8 mouse cellular contexts compared by ENCODE assay signal in genomic region chr10:93818661-93819060, GRCm38 (mm10). TPM values are rescaled to one million over a fixed set of nuclear protein-coding genes. Genes with fewer than 3 reads are reported as not detected.
DNase-seq lines count a peak whose midpoint lies in the region; ATAC-seq and TF ChIP-seq lines count a peak whose summit lies in the region.
"Had no signal": no experiment of that assay in that cellular context is flagged by ENCODE, and none has a peak within 500 bp of the region (broad histone marks: within the 10 kb centered on the region; RNA-seq: fewer than 3 reads in every experiment).

No protein-coding gene starts in this region.

- H3K9me3 ChIP-seq in embryonic facial prominence, embryonic 11.5 days (replicated peaks; ENCODE audit: control insufficient read depth, low read length) = no peaks in the 10 kb centered on the region
- H3K9me3 ChIP-seq in limb, embryonic 14.5 days (ENCODE audit: control insufficient read depth, low read length) = no peaks in the 10 kb centered on the region
- H3K9me3 ChIP-seq: heart, embryonic 13.5 days had no signal

- no peaks in the 10 kb centered on the region for H3K36me3 ChIP-seq in C2C12 (ENCODE audit: control insufficient read depth, insufficient read depth)
- no peaks in the 10 kb centered on the region for H3K36me3 ChIP-seq in embryonic facial prominence, embryonic 11.5 days (replicated peaks; ENCODE audit: control insufficient read depth, insufficient read depth, low read depth, low read length)
- H3K36me3 ChIP-seq in limb, embryonic 14.5 days (ENCODE audit: control insufficient read depth, insufficient read depth, low read length) = no peaks in the 10 kb centered on the region
- H3K36me3 ChIP-seq: heart, embryonic 13.5 days had no signal

- H3K4me3 ChIP-seq in C2C12 (ENCODE audit: insufficient read depth, poor library complexity, severe bottlenecking) = no peak overlapping the region
- no peak overlapping the region for H3K4me3 ChIP-seq in embryonic facial prominence, embryonic 11.5 days (ENCODE audit: low read depth, low read length)
- no peak overlapping the region for H3K4me3 ChIP-seq in limb, embryonic 14.5 days (replicated peaks; ENCODE audit: low read length)
- H3K4me3 ChIP-seq: heart, embryonic 13.5 days had no signal

- 30% methylated on average over 7 of the region's 7 CpGs for WGBS in embryonic facial prominence, embryonic 11.5 days
- 24% methylated on average over 7 of the region's 7 CpGs for WGBS in limb, embryonic 14.5 days

- TF ChIP-seq POLR2A in limb, embryonic 14.5 days (IDR thresholded peaks at IDR 0.05; ENCODE audit: borderline replicate concordance, extremely low read depth, insufficient read depth, insufficient read length) = no peak

- H3K4me1 ChIP-seq in embryonic facial prominence, embryonic 11.5 days (ENCODE audit: control insufficient read depth, insufficient read depth, low read length) = no peaks in the 10 kb centered on the region
- H3K4me1 ChIP-seq in limb, embryonic 14.5 days (ENCODE audit: control insufficient read depth, insufficient read depth, low read length) = no peaks in the 10 kb centered on the region
- H3K4me1 ChIP-seq: heart, embryonic 13.5 days had no signal

- H3K79me2 ChIP-seq in C2C12 (ENCODE audit: control insufficient read depth, insufficient read depth) = no peaks in the 10 kb centered on the region

- no peaks in the 10 kb centered on the region for H3K79me3 ChIP-seq in C2C12 (ENCODE audit: low read depth)

- H3K4me2 ChIP-seq in embryonic facial prominence, embryonic 11.5 days (ENCODE audit: low read depth, low read length) = no peak overlapping the region
- H3K4me2 ChIP-seq in limb, embryonic 14.5 days (replicated peaks; ENCODE audit: low read depth, low read length, severe bottlenecking) = no peak overlapping the region
- H3K4me2 ChIP-seq: heart, embryonic 13.5 days had no signal

- no peak overlapping the region for H3K9ac ChIP-seq in embryonic facial prominence, embryonic 11.5 days (replicated peaks; ENCODE audit: low read length)
- no peak overlapping the region for H3K9ac ChIP-seq in limb, embryonic 14.5 days (ENCODE audit: low read depth, low read length, severe bottlenecking)
- H3K9ac ChIP-seq: heart, embryonic 13.5 days had no signal

- no peaks in the 10 kb centered on the region for H3K27me3 ChIP-seq in C2C12 (ENCODE audit: control insufficient read depth, insufficient read depth, insufficient read length)
- H3K27me3 ChIP-seq in embryonic facial prominence, embryonic 11.5 days (ENCODE audit: control insufficient read depth, insufficient read depth, low read length) = no peaks in the 10 kb centered on the region
- H3K27me3 ChIP-seq in limb, embryonic 14.5 days (ENCODE audit: control insufficient read depth, insufficient read depth, low read length) = no peaks in the 10 kb centered on the region

- no peak for ATAC-seq in embryonic facial prominence, embryonic 11.5 days (replicated peaks; ENCODE audit: insufficient number of reproducible peaks, low FRiP score, low TSS enrichment, low read depth)
- no peak for ATAC-seq in limb, embryonic 14.5 days (ENCODE audit: low FRiP score, low read depth)

- DNase-seq in 3134 (ENCODE audit: extremely low read depth, insufficient read length, low spot score) = peak; percentile 43
- DNase-seq in adrenal gland, postnatal 36 days = peak; percentile 46 to 75
- DNase-seq in embryonic facial prominence, embryonic 11.5 days (ENCODE audit: low spot score) = peak; percentile 84
- DNase-seq in kidney, adult 8-10 months = peak; percentile 49 to 78
- DNase-seq in limb, embryonic 14.5 days (ENCODE audit: low spot score) = peak; percentile 70
- peak; percentile 92 for DNase-seq in retina, embryonic 14.5 days (ENCODE audit: low spot score)

- peak; percentile 30 for TF ChIP-seq CTCF in C2C12 (IDR thresholded peaks at IDR 0.05; ENCODE audit: control insufficient read depth, insufficient read depth, insufficient read length)

- H3K27ac ChIP-seq in embryonic facial prominence, embryonic 11.5 days (replicated peaks; ENCODE audit: low read depth, low read length) = no peak overlapping the region
- no peak overlapping the region for H3K27ac ChIP-seq in limb, embryonic 14.5 days (replicated peaks; ENCODE audit: low read depth, low read length)
- H3K27ac ChIP-seq: heart, embryonic 13.5 days had no signal

- H3ac ChIP-seq in C2C12 (ENCODE audit: control insufficient read depth, insufficient read length, low read depth) = no peak overlapping the region

TF ChIP-seq in C2C12, 6 proteins besides CTCF, POLR2A, EP300 and RAD21:
- TF ChIP-seq MAX (IDR thresholded peaks at IDR 0.05) (no peak), FOSL1 (IDR thresholded peaks at IDR 0.05; ENCODE audit: insufficient read depth, low read length, poor library complexity, severe bottlenecking) (no peak)
TF ChIP-seq in C2C12: peak in this region for 0.

RNA-seq across cellular contexts. Expression of gene Usp44, which starts 12.7 kb away (rescaled TPM):
- polyA plus RNA-seq in C2C12 (2012; fragmentation: generic; extraction: Trizol) = 0.37 TPM
- total RNA-seq in adrenal gland, postnatal 36 days (2021) = not detected
- 5.0 and 5.5 TPM in 2 replicates for polyA plus RNA-seq in embryonic facial prominence, embryonic 11.5 days (2014; fragmentation: Nextera tagmentation; extraction: Ambion mirVana)
- 0.70 and 0.88 TPM in 2 replicates for polyA plus RNA-seq in limb, embryonic 14.5 days (2012; rRNA removed)
- 0.70 and 1.1 TPM in 2 replicates for polyA plus RNA-seq in limb, embryonic 14.5 days (2014; fragmentation: Nextera tagmentation; extraction: Ambion mirVana)
